Mouse (Mus musculus): ENCODE results near the gene BC049352.

BC049352 gene

DNA sequence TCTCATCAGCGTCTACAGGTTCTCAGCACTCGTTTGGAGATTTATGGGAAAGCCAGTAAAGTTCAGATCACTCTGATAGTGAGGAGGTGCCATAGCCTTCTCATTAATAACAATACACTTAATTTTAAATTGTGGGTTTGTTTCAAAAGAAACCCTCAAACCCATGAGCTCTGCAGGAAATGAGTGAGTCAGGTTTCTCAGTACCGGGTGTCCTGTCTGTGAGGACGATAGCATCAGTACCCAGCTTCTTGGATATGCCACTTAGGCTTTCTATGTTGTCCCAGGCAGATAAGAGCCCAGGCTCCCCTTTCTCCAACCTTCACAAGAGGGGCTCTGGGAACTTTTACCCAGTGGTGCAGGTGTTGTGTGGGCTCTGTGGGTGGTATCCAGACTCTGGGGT, 70.2 kb downstream of the BC049352 start:
- no peak for DNase-seq

DNA sequence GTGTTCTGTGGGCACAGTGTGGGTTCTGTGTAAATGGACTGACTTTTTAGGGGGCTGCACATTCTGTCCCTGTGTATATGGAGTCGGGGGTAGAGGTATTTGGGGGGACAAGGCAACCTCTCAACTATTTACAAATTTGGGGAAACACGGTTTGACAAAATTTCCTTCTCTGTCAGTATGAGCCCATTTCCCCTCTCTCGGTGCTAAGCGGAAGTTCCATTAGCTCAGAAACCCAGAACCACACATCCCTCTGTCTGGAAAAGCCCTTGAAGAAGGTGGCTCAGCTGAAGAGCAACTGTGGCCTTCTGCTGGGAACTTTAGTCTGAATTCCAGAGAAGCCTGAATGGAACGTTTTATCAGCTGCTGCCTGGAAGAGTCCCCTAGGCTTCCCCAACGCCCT, 70.6 kb downstream of the BC049352 start:
- no peak for DNase-seq

DNA sequence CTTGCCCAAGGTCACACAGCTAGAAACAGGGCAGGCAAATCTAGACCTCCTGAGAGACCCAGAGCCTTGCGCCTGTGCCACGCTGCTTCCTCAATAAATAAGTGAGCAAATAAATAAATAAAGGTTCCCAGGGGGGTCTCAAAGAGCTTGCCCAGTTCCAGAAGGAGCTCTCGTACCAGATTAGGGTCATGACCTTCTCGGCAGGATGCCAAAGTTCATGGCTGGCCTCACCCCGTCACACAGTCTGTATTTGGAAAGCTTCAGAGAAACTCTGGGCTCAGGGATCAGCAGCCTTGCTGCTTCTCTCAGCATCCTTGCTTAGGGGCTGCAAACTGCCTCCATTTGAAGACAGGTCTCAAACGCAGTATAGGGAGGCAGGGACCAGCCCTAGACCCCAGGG, 72.2 kb downstream of the BC049352 start:
- peak; percentile 27 for DNase-seq

DNA sequence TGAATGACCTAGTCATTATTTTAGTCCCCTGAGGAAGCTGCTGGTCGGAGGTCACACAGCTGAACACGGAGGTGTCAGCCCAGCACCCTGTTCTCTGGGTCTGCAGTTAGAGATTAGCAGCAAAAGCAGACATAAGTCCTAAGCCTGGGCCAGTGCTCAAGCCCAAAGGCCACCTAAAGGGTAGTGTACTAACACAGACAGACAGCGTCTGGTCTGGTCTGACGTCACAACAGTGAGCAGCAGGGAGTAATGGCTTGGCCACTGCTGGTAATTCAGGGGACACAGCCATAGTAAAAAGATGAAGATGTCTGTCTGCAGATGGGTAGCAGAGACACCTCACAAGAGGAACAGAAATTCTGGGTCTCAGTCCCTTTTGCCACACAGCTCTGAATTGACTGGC, 72.8 kb downstream of the BC049352 start:
- DNase-seq: no peak

DNA sequence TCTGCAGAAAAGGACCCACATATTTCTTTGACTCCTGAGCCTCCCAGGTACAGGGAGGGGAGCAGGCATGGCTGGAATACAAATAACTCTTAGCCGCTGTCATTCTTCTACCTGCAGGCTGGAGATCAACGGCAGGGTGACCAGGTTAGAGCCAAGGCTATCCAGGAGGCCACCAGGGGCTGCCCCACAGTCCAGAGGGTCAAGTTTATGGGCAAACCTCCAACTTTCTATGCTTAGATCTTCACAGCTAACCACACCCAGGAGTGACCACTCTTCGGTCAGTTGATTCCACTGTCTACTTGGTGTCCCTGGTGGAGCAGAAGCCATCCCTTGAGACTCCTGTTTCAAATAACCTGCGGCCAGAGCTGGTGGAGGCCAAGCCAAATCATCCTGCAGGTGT, 73.6 kb downstream of the BC049352 start:
- no peak for DNase-seq

DNA sequence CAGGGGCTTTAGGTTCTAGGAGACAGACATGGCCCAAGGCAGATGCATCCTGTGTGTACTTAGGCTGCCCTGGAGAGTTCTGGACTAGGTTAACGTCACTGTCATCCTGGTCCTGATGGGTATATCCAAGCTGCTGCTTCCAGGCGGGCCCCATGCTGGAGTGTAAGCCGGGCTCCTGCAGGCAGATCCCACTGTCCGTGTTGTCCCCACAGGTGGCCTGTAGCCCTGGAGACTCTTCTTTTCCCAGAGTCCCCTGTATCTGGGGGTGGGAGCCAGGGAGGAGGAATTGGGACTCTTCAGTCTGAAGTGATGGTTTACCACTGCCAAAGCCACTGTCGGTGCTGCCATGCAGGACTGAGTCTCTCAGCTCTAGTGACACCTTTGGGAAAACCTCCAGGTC, 74.2 kb downstream of the BC049352 start:
- DNase-seq: no peak

DNA sequence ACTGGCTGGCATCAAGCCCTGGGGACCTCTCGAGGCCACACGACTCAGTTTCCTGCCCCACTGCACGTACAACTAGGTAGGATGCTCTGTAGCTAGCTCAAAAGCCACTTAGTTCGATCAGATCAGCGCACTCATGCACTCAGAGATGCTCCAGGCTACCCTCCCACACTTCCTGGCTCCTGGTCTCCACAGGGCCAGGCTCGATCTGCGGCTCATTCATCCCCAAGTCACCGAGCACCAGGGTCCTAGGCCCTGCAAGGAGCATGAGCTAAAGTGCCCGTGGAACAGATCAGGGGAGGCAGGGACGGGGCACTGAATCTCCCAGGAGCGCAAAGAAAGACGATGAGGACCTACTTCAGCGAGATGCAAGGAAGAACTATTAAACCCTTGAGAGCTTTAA, 77.3 kb downstream of the BC049352 start:
- no peak for DNase-seq

DNA sequence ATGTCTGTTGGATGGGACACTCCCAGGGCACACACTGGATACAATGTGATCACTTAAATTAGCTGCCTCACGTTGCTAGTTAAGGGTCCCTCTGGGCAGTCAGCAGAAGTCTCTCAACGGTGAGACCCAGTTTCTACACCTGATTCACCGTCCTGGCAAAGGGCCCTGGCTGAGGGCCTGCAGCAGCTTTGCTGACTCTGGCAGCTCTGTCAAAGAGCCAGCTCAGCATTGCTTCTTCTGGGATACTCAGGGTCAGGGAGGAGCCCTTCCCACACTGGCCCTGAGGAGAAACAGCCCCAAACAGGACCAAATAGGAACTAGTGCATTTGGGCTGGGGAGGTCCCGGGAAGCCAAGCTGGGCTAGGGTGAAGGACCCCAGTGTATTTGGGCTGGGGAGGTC, 79.7 kb downstream of the BC049352 start:
- DNase-seq: peak; percentile 72

DNA sequence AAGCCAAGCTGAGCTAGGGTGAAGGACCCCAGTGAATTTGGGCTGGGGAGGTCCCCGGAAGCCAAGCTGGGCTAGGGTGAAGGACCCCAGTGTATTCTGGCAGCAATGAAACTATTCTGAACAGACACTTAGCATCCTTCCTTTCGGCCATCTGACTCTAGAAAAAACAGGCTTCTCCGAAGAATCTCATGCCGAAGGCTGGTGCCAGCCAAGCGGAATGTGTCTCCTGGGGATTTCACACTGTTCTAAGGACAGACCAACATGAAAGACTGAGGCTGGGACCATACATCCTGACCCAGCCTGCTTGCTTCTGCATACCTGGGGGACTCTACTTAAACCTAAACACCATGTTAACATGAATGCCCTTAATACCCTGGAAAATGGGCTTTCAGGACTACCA, 80.1 kb downstream of the BC049352 start:
- DNase-seq: no peak

DNA sequence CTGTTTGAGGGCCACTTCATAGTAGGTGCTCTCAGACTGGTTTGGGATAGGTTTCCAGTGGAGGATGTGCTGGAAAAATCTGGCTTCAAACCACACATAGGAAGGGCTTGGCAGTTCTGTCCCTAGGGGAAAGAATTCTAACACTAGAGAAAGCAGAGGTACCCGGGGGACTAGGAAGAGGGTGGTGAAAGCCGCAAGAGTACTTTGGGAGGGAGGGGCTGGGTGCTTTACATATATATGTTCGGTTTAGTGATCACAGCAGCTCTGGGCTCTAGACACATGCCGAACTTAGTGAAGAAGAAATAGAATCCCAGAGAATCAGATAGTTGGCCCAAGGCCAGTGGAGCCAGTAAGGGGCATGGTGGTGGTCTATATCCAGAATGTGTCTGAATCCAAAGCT, 85.3 kb downstream of the BC049352 start:
- DNase-seq: no peak

DNA sequence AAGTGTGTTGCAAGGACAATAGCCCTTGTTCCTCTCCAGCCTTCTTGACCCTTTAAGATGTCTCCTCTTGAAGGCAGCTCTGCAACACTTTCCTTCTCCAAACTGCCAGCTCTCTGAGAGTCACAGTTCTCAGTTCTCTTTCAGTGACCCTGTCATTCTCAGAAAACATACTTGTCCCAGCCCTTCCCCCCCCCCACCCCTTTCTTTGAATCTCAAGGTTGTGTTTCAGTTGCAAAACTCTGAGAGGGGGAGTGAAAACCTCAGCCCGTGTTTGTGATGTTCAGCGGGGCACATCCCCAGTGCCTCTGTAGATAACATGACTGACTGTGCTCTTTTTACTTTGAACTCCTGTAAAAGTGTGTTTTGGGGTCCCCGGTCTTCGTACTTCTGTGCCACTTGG, 86.3 kb downstream of the BC049352 start:
- DNase-seq: no peak

DNA sequence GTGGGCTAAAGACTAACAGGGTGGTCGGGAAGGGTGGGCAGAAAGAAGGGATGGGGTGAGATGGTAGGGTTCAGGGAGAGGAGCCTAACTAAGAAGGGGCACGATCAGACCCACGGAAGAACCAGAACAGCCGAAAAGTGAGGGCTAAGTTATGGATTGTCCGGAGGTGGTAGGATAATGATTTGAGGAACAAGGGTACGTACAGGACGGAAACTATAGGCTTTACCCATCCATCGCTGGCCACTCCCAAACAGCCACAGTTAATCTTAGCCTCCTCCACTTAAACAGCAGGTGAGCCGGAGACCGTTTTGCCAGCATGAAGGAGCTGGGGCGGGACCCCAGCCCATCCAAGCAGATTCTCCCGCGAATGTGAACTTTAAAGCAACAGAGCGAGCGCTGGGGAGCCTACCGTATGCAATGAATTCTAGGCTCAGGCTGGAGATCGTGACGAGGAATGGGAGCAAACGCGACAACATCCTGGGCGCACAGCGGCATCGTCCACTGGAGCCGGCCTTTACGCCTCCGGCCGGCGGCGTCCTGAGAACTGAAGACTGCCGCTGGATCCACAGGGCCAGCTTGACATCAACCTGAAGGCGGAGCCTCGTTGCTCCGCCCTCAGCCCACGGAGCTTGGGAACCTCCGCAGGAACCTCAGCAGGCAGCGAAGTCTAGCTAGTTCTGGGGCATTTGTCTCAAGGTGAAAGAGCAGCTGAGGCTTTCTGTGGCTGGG, 87.0 kb downstream of the BC049352 start, which contains the start of gene Il10ra:
TSS of gene Il10ra (minus strand) at position 553 of the 729 bp plus-strand sequence.
- peak; percentile 72 for DNase-seq

DNA sequence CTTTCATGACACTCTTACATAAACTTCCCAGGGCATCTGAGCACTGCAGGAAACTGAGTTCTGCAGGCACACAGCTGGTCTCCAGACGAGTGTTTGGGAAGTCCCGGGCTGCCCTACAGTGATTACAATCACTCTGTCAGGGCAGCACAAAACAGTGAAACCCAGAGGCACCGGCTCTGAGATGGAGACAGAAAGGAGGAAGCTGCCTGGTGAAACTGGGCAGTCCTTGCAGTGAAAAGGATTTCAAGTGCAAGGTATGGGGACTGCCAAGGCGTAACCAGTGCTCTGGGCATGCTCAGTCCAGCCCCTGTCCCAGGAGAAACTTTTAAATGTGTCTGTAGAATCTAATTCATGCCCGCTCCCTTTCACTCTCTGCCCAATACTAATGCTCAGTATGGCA, 90.4 kb downstream of the BC049352 start:
- no peak for DNase-seq

DNA sequence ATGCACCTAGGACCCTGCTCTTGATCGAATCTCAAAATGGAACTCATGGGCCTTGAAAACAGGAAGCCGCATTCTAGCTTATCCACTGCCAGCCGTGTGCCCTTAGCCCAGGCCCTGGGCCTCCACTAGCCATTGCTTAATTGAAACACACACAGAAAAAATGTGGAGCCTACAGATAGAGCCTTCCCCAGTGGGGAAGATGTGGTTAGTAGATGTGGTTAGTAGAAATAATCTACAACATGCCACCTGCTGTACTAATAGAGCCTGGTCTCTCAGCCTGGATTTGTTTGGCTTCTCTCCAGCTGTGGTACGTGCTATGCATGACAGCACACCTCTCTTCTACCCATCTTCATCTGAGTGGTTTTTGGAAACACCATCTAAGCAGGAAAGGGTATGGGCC, 92.4 kb downstream of the BC049352 start:
- DNase-seq: no peak

DNA sequence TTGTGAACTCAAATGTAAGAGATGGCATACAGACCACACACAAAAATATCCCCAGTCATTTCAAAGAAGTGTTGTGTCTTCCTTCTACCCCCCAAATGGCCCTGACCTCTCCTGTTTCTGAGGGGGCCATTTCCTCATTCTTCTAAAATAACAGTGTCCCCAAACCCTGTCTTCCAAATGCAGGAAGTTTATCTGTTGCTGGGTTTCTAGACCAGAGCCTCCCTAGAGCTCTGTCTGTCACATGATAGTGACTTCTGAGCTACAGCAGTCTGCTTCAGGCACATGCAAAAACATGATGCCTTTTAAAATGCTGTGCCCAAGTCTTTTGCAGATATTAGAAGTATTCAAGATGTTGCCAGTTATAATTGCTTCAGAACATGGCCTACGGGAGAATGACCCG, 92.8 kb downstream of the BC049352 start:
- DNase-seq: no peak

DNA sequence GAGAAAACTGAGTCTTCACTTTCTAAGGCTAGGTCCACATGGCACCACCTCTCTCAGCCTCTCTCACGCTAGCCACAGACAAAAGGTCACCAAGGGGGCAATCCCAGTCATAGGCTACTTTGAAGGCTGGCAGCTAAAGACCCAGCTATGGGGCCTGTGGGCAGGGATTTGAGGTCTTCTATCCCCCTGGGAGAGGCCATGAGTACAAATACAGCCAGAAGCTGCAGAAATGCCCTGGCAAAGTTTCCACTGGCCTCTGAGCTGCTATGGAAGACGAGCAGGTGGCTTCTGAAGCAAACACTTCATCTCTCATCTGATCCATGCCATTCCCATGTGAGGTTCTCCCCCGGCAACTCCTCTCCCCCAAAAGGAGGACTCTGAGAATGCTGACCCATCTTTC, 98.3 kb downstream of the BC049352 start:
- no peak for DNase-seq

DNA sequence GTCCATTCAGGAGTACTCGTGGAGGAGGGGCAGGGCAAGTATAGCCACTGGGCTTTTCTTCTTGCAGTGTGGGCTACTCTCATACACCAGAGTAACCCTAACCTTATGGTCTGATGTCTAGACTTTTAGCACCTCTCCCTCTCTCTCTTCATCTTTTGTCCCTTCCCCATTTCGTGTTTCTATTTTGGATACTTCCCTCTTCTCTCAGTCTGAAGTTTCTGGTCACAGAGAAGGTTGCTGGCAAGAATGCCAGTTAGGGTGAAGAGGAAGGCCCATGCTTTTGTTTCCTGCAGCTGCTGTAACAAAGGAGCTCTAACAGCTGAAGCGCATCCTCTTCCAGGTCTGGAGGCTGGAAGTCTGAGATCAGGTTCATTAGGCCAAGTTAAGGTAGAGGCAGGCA, 99.1 kb downstream of the BC049352 start:
- no peak for DNase-seq

DNA sequence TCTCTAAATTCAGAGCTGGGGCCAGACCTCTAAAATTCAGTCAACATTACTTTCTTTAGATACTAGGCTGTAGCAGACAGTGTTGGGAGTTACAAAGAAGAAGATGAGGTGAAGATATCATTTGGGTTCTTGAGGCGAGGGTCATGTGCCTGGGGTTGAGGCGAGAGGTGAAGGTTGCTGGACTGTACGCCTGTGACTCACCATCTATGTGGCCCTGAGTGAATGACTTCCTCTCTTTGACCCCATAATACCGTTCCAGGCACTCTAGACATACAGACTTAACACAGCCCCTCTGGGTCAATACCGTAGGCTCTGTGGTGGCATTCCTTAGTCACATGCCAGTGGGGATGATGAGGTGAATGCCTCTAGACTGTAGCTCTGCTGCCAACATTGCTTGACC, 100.7 kb downstream of the BC049352 start:
- DNase-seq: no peak

DNA sequence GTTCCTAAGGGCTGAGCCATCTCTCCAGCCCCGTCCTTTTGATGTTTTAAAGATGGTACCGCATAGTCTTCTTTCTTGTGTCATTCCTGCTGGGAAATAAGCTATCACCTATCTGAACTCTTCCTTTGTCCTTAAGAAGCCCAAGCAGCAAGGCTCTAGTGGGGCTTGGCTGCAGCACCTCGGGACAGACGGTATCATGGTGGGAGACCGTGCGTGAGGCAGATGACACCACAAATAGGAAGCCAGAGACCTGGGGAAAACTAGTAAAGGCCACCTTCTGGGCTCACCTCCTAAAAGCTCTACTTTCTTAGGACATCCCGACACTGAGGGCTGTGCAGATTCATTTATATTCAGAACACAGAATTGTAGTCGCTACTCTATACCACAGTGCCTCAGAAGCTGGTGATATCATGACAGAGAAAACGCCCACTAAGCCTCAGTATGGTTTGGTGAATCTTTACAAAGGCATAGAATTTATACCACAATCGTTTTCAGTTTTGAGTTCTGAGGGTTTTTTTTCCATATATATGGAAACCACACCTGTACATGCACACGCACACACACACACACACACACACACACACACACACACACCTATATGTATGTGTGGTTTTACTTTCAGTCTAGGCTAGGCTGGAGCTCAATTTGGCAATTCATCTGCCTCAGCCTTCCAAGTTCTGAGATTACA, 109.8 kb downstream of the BC049352 start:
- no peak for DNase-seq

DNA sequence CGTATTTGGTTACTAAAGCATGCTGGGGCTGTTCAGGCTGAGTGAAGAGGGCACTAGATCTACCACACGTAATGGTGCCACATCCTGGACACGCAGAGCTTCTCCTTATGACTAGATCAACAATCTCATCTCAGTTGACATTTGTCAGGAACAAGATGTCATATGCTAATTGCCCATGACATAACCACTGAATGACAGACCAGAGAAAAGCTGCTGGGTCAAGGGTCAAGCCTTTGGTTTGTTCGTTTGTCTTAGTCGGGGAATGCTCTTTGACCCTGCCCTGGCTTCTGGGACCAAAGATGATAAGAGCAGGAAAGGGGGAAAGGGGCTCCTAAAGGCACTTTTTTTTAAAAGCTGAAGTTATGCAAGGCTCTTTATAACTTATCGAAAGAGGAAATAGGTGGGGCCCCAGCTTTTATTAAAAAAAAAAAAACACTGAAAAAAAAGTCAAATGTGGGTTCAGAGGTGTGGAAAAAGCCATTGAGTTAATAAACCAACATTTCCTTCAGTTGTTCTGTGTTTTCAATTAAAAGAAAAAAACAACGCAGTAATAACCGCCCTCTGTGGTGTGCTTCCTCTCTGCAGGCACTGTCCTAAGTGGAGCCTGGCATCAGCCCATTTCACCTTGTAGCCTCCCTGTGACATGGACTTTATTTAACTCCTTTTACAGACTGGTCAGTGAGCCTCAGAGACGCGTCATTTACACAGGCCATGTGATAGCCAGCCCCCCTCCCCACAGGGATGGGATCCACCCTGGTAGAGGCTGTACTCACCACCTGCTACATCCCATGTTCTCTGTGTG, 112.6 kb downstream of the BC049352 start:
- DNase-seq: no peak

DNA sequence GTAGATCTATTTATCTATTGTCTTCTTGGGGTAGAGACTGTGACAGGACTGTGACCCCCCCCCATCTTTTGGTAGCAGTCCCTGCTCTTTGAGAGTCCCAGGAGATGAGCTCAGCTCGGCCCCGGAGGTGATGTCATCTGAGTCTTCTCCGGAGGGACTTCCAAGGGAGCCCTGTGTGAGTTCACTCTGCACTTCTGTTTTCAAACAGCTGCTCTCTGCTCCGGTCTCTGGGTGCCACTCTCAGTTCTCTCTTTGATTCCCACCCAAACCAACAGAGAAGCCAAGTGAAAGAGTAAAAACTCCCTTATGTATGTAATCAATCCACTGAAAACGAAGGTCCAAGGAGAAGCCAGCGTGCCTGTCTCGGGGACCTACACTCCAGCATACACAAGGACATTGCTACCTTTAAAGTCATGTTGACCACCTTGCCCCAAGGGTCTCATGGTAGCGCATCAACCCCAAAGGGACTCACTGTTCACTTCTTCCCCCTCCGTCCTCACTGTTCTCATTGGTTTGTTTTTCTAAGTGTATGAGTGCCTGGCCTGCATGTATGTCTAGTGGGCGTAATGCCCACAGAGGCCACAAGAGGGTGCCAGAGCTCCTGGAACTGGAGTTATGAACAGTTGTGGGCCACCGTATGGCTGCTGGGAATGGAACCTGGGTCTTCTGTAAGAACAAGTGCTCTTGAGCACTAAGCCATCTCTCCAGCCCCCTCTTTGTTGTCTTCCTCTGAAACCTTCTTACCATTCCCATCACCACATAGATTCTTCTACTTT, 117.6 kb downstream of the BC049352 start:
- peak; percentile 55 for DNase-seq
